Mouse (Mus musculus) CH12.LX (cell line): Measurements from ENCODE around the gene Vac14. TPM values are rescaled to one million over a fixed set of nuclear protein-coding genes. Genes with fewer than 3 reads are reported as not detected.

Experiments used
- DNase-seq: peaks from one replicate; pipeline ENCODE4 v3.0.0-alpha.2; 2013; ENCODE audit errors: extremely low read depth
- H3K27ac ChIP-seq: 2 replicates; pipeline ENCODE4 v1.5.1; 2012; ENCODE audit warnings: low read depth, mild to moderate bottlenecking, control low read depth, moderate library complexity; ENCODE audit not compliant: insufficient read depth
- H3K27me3 ChIP-seq: replicated peaks from 2 replicates; pipeline ENCODE3; 2012; ENCODE audit warnings: inconsistent platforms
- H3K36me3 ChIP-seq, 2 experiments: replicated peaks in 1 of 2; 2 replicates each; pipeline versions ENCODE3 to v1.6.1; 2012; ENCODE audit warnings: inconsistent platforms in 1 of 2, low read length in 1 of 2, mild to moderate bottlenecking in 1 of 2, mixed read lengths in 1 of 2, moderate library complexity in 1 of 2; ENCODE audit not compliant: control insufficient read depth in 1 of 2, insufficient read depth in 1 of 2
- H3K4me1 ChIP-seq, 2 experiments: 2 replicates each; pipeline ENCODE4 v1.6.1; 2012; ENCODE audit warnings: inconsistent platforms in 1 of 2, moderate library complexity in 1 of 2; ENCODE audit not compliant: insufficient read depth in 2 of 2, control insufficient read depth in 1 of 2
- H3K4me2 ChIP-seq: 2 replicates; pipeline ENCODE4 v1.6.1; 2012; ENCODE audit warnings: low read depth, mild to moderate bottlenecking, control low read depth; ENCODE audit not compliant: poor library complexity, insufficient read depth, severe bottlenecking
- H3K4me3 ChIP-seq, 3 experiments: fragments of 150-350 bp in 1 of 3; sonication (generic) in 1 of 3; replicated peaks in 1 of 3; 2 replicates each; pipeline versions ENCODE3 to v1.5.1; 2011 to 2012; ENCODE audit warnings: low read depth in 2 of 3, low read length in 2 of 3, mild to moderate bottlenecking in 2 of 3, moderate library complexity in 2 of 3, control low read depth in 1 of 3, improper control_type of control experiment in 1 of 3, inconsistent platforms in 1 of 3, mixed read lengths in 1 of 3; ENCODE audit not compliant: poor library complexity in 1 of 3
- H3K79me2 ChIP-seq: replicated peaks from 2 replicates; pipeline ENCODE4 v1.6.1; 2012; ENCODE audit warnings: mild to moderate bottlenecking, moderate library complexity; ENCODE audit not compliant: control insufficient read depth, poor library complexity, insufficient read depth, severe bottlenecking; ENCODE audit errors: extremely low read depth
- H3K9ac ChIP-seq: 2 replicates; pipeline ENCODE4 v1.6.1; 2012; ENCODE audit warnings: low read depth, mild to moderate bottlenecking, control low read depth, moderate library complexity; ENCODE audit not compliant: insufficient read depth
- H3K9me3 ChIP-seq: replicated peaks from 2 replicates; pipeline ENCODE3; 2012; ENCODE audit warnings: low read length, inconsistent platforms, mixed read lengths
- BHLHE40 ChIP-seq: IDR thresholded peaks from 2 replicates; pipeline ENCODE4 v1.6.1; 2011; ENCODE audit warnings: mild to moderate bottlenecking, low read depth, low read length, improper control_type of control experiment
- CTCF ChIP-seq, 2 experiments: IDR thresholded peaks in 1 of 2; conservative IDR thresholded peaks in 1 of 2; 2 replicates each; pipeline ENCODE4 v1.5.1; 2011 to 2012; ENCODE audit warnings: low read depth in 2 of 2, low read length in 2 of 2, improper control_type of control experiment in 1 of 2, inconsistent platforms in 1 of 2, mild to moderate bottlenecking in 1 of 2, moderate library complexity in 1 of 2
- E2F4 ChIP-seq: IDR thresholded peaks from 2 replicates; pipeline ENCODE4 v1.6.1; 2011; ENCODE audit warnings: low read depth, low read length, improper control_type of control experiment; ENCODE audit not compliant: insufficient replicate concordance
- EP300 ChIP-seq: IDR thresholded peaks from 2 replicates; pipeline ENCODE4 v1.6.1; 2011; ENCODE audit warnings: low read length, improper control_type of control experiment
- GABPA ChIP-seq: IDR thresholded peaks from 2 replicates; pipeline ENCODE4 v1.6.1; 2012; ENCODE audit warnings: low read depth, low read length, improper control_type of control experiment, inconsistent platforms; ENCODE audit not compliant: insufficient replicate concordance
- IRF4 ChIP-seq: IDR thresholded peaks from 2 replicates; pipeline ENCODE4 v1.6.1; 2014; ENCODE audit warnings: low read depth, mild to moderate bottlenecking, inconsistent platforms, low read length, improper control_type of control experiment
- JUND ChIP-seq: conservative IDR thresholded peaks from 2 replicates; pipeline ENCODE4 v1.6.1; 2011; ENCODE audit warnings: low read depth, low read length, improper control_type of control experiment
- KAT2A ChIP-seq: IDR thresholded peaks from 2 replicates; pipeline ENCODE4 v1.6.1; 2012; ENCODE audit warnings: low read length, improper control_type of control experiment, inconsistent platforms; ENCODE audit not compliant: insufficient replicate concordance
- MAZ ChIP-seq: IDR thresholded peaks from 2 replicates; pipeline ENCODE4 v1.6.1; 2012; ENCODE audit warnings: low read depth, mild to moderate bottlenecking, inconsistent platforms, low read length, improper control_type of control experiment, moderate library complexity
- MEF2A ChIP-seq: IDR thresholded peaks from 2 replicates; pipeline ENCODE4 v1.6.1; 2014; ENCODE audit warnings: low read depth, mild to moderate bottlenecking, inconsistent platforms, low read length, improper control_type of control experiment, borderline replicate concordance
- NELFE ChIP-seq: IDR thresholded peaks from 2 replicates; pipeline ENCODE4 v1.6.1; 2011; ENCODE audit warnings: low read depth, low read length, improper control_type of control experiment
- POLR2A ChIP-seq: IDR thresholded peaks from 2 replicates; pipeline ENCODE4 v1.6.1; 2011; ENCODE audit warnings: low read depth, mild to moderate bottlenecking, improper control_type of control experiment, low read length
- POLR2AphosphoS2 ChIP-seq: IDR thresholded peaks from 2 replicates; pipeline ENCODE4 v1.6.1; 2011; ENCODE audit warnings: low read depth, low read length, improper control_type of control experiment
- RAD21 ChIP-seq: IDR thresholded peaks from 2 replicates; pipeline ENCODE4 v1.6.1; 2011; ENCODE audit warnings: low read depth, mild to moderate bottlenecking, low read length, improper control_type of control experiment, moderate library complexity
- RCOR1 ChIP-seq: conservative IDR thresholded peaks from 2 replicates; pipeline ENCODE4 v1.6.1; 2012; ENCODE audit warnings: low read depth, mild to moderate bottlenecking, inconsistent platforms, low read length, improper control_type of control experiment
- SIN3A ChIP-seq: IDR thresholded peaks from 2 replicates; pipeline ENCODE4 v1.6.1; 2012; ENCODE audit warnings: low read length, improper control_type of control experiment, inconsistent platforms
- SMC3 ChIP-seq: IDR thresholded peaks from 2 replicates; pipeline ENCODE4 v1.6.1; 2011; ENCODE audit warnings: low read depth, low read length, improper control_type of control experiment
- dilution Hi-C: fragments of 300-500 bp; cut with MboI; formaldehyde crosslinking; loops from 2 replicates; pipeline ENCODE4 v1.14.3; 2020; ENCODE audit warnings: low sequenced_read_pairs; ENCODE audit not compliant: extremely low pct_unique_long_range_greater_than_20kb, extremely low pct_ligation_motif_present
- in situ Hi-C: fragments of 300-500 bp; cut with MboI; formaldehyde crosslinking; loops from 3 replicates; pipeline ENCODE4 v1.14.3; 2019; ENCODE audit warnings: low sequenced_read_pairs, low pct_ligation_motif_present, low pct_unique_long_range_greater_than_20kb, mixed read lengths
- polyA plus RNA-seq: library from polyadenylated mRNA; unstranded; fragments of >175 nt; gene quantifications from 2 replicates; pipeline ENCODE4 v1.2.1, GENCODE M21; 2012; ENCODE audit warnings: low read depth; ENCODE audit not compliant: insufficient read length
- total RNA-seq, 2 experiments: library from RNA; depleted of rRNA; stranded (reverse); fragments of 300-350 nt in 1 of 2; fragments of >200 nt in 1 of 2; gene quantifications; 2 replicates each; pipeline ENCODE4 v1.2.3; 2012 to 2014

Gene Vac14
- total and polyA plus RNA-seq, 3 experiments, result 20.9 to 73.8 (median 28.2) TPM

- TF ChIP-seq RAD21 (peak; percentile 59), KAT2A (no peak), GABPA (no peak), CTCF (conservative IDR thresholded peaks at IDR 0.05 in 1 of 2, IDR thresholded peaks at IDR 0.05 in 1 of 2; ENCODE audit: low read depth in 2 of 2, low read length in 2 of 2) (peak; percentile 51 to 67; a peak in 3 of 4 replicates), RCOR1 (no peak), SMC3 (peak; percentile 50)
- H3K79me2 ChIP-seq, result no peaks in the 10 kb centered on the region; the same call in 1 of the 2 replicates
- no peaks in the 10 kb centered on the region for H3K9me3 ChIP-seq
- no peak overlapping the region for H3K9ac ChIP-seq
- dilution Hi-C loops (no loop called here), in situ Hi-C loops (loop anchor here (25.0 kb wide), 2 partner anchors 191 to 441 kb away; partner anchors contain the start of genes Clec18a, Cog4, Pdpr and Sf3b3)
- H3K4me3 ChIP-seq, result no peak overlapping the region
- H3K4me2 ChIP-seq, result no peak overlapping the region
- 0 out of 4 replicates have a peak, but pooled peaks cover 0 to 4% of the 10 kb centered on the region in 2 experiments for H3K4me1 ChIP-seq
- H3K36me3 ChIP-seq, result peaks cover 58 to 80% of the 10 kb centered on the region in 2 experiments
- no peak overlapping the region for H3K27ac ChIP-seq
- peak; percentile 35 for DNase-seq
- H3K27me3 ChIP-seq, result no peaks in the 10 kb centered on the region
Observed at GRCm38 (mm10) chr8:110646064-110646463, 27.7 kb downstream of the Vac14 start.

GRCm38 (mm10) chr8:110648577-110648976 is 30.2 kb downstream of the Vac14 start:
- no peaks in the 10 kb centered on the region for H3K4me1 ChIP-seq
- TF ChIP-seq MAZ (no peak), SIN3A (no peak), IRF4 (no peak), GABPA (no peak), BHLHE40 (no peak), POLR2AphosphoS2 (no peak), RCOR1 (no peak), CTCF (conservative IDR thresholded peaks at IDR 0.05 in 1 of 2, IDR thresholded peaks at IDR 0.05 in 1 of 2; ENCODE audit: low read depth in 2 of 2, low read length in 2 of 2) (no peak), POLR2A (no peak), NELFE (no peak), MEF2A (no peak), E2F4 (no peak), EP300 (no peak), JUND (no peak), KAT2A (no peak)
- TF ChIP-seq, all 38 proteins: peak for 0
- Histone ChIP-seq H3K36me3 (peaks cover 62 to 81% of the 10 kb centered on the region in 2 experiments), H3K4me3 (no peak overlapping the region), H3K4me2 (no peak overlapping the region), H3K27me3 (no peaks in the 10 kb centered on the region), H3K9me3 (no peaks in the 10 kb centered on the region), H3K9ac (no peak overlapping the region), H3K79me2 (no peaks in the 10 kb centered on the region), H3K27ac (no peak overlapping the region)
- dilution Hi-C loops, result no loop called here
- in situ Hi-C loops, result loop anchor here (25.0 kb wide), 2 partner anchors 189 to 439 kb away; partner anchors contain the start of genes Clec18a, Cog4, Pdpr and Sf3b3
- DNase-seq, result no peak
